Mouse (Mus musculus) kidney, embryonic 14.5 days (tissue): ENCODE data around the gene Clip1. TPM values are rescaled to one million over a fixed set of nuclear protein-coding genes. Genes with fewer than 3 reads are reported as not detected.

Source experiments
- ATAC-seq: fragments of 200-750 bp; cut with Nextera tagmentation; 2 replicates; pipeline ENCODE4 v1.8.0; 2017; ENCODE audit warnings: moderate number of reproducible peaks, mild to moderate bottlenecking, moderate TSS enrichment, moderate library complexity; ENCODE audit not compliant: low FRiP score, low TSS enrichment
- H3K27ac ChIP-seq: fragments of 300-500 bp; sonication (generic); 2 replicates; pipeline ENCODE4 v1.5.1; 2014; ENCODE audit warnings: low read depth, mild to moderate bottlenecking, low read length, moderate library complexity, mixed read lengths
- H3K27me3 ChIP-seq: fragments of 300-500 bp; sonication (generic); 2 replicates; pipeline ENCODE4 v1.6.1; 2014; ENCODE audit warnings: mild to moderate bottlenecking, low read length; ENCODE audit not compliant: control insufficient read depth, insufficient read depth
- H3K36me3 ChIP-seq: fragments of 300-500 bp; sonication (generic); 2 replicates; pipeline ENCODE4 v1.6.1; 2014; ENCODE audit warnings: low read length, mixed read lengths; ENCODE audit not compliant: control insufficient read depth, insufficient read depth
- H3K4me1 ChIP-seq: fragments of 300-500 bp; sonication (generic); 2 replicates; pipeline ENCODE4 v1.6.1; 2014; ENCODE audit warnings: low read length, mixed read lengths; ENCODE audit not compliant: control insufficient read depth, insufficient read depth
- H3K4me2 ChIP-seq: fragments of 300-500 bp; sonication (generic); replicated peaks from 2 replicates; pipeline ENCODE4 v1.6.1; 2014; ENCODE audit warnings: low read depth, mild to moderate bottlenecking, low read length
- H3K4me3 ChIP-seq: fragments of 300-500 bp; sonication (generic); 2 replicates; pipeline ENCODE4 v1.5.1; 2014; ENCODE audit warnings: mild to moderate bottlenecking, low read length
- H3K9ac ChIP-seq: fragments of 300-500 bp; sonication (generic); 2 replicates; pipeline ENCODE4 v1.6.1; 2014; ENCODE audit warnings: low read depth, mild to moderate bottlenecking, low read length, moderate library complexity
- H3K9me3 ChIP-seq: fragments of 300-500 bp; sonication (generic); 2 replicates; pipeline ENCODE4 v1.6.1; 2016; ENCODE audit warnings: low read length; ENCODE audit not compliant: control insufficient read depth
- WGBS: fragments of 180-500 bp; shearing (Covaris S2); extraction: QIAGEN DNeasy Blood & Tissue Kit; methylation state at CpG from one replicate; pipeline ENCODE4 v1.1.7; 2014; 5-methylcytosine and 5-hydroxymethylcytosine counted together
- polyA plus RNA-seq: library from polyadenylated mRNA; unstranded; fragments of >200 nt; fragmentation: Nextera tagmentation; extraction: Ambion mirVana; gene quantifications from 2 replicates; pipeline ENCODE4 v1.2.1, GENCODE M21; 2014

Clip1 gene
- polyA plus RNA-seq, 1 experiment from 2014 or later = 32.6 TPM

- H3K4me3 ChIP-seq = no peak overlapping the region
- no peak overlapping the region for H3K9ac ChIP-seq
- no peak for ATAC-seq
- H3K4me1 ChIP-seq = peaks cover 12% of the 10 kb centered on the region
- H3K27ac ChIP-seq = no peak overlapping the region
- no peaks in the 10 kb centered on the region for H3K9me3 ChIP-seq
- no peaks in the 10 kb centered on the region for H3K27me3 ChIP-seq
- H3K4me2 ChIP-seq = no peak overlapping the region
- 65% methylated on average over 3 of the region's 3 CpGs for WGBS
- H3K36me3 ChIP-seq = 0 out of 2 replicates have a peak, but pooled peaks cover 2% of the 10 kb centered on the region
Measured at GRCm38 (mm10) chr5:123679106-123679505, 5.3 kb downstream of the Clip1 start.

DNA sequence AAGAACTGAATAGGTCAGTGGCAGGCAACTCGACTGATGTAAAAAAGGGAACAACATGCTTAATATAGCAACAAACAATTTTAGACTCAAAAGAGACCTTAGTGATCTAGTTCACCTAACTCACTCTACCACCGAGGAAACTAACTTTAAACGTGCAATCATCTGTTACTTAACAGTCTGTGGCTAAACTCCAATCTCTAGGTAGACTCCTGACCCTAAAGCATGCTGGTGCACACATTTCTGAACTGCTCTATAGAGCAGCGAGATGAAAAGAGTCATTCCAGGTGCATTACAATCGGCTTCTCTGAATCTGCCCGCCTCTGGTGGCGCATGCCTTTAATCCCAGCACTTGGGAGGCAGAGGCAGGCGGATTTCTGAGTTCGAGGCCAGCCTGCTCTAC, 8.7 kb downstream of the Clip1 start:
- no peak for ATAC-seq
- 80% methylated on average over 9 of the region's 9 CpGs for WGBS

GRCm38 (mm10) chr5:123675221-123675620, 9.2 kb downstream of the Clip1 start:
- ATAC-seq = no peak
- Histone ChIP-seq H3K27me3 (no peaks in the 10 kb centered on the region), H3K9ac (no peak overlapping the region), H3K36me3 (0 out of 2 replicates have a peak, but pooled peaks cover 2% of the 10 kb centered on the region), H3K4me3 (no peak overlapping the region), H3K9me3 (no peaks in the 10 kb centered on the region), H3K27ac (no peak overlapping the region), H3K4me2 (no peak overlapping the region), H3K4me1 (peaks cover 15% of the 10 kb centered on the region)
- 14% methylated on average over 3 of the region's 3 CpGs for WGBS

More for the DNA sequence above, 8.7 kb downstream of the Clip1 start:
- no peak overlapping the region for H3K9ac ChIP-seq
- H3K4me1 ChIP-seq = peaks cover 11% of the 10 kb centered on the region
- no peak overlapping the region for H3K4me3 ChIP-seq
- H3K36me3 ChIP-seq = 0 out of 2 replicates have a peak, but pooled peaks cover 2% of the 10 kb centered on the region
- H3K4me2 ChIP-seq = no peak overlapping the region
- H3K9me3 ChIP-seq = no peaks in the 10 kb centered on the region
- no peak overlapping the region for H3K27ac ChIP-seq
- H3K27me3 ChIP-seq = no peaks in the 10 kb centered on the region

GRCm38 (mm10) chr5:123671473-123671820, 13.0 kb downstream of the Clip1 start:
- no peaks in the 10 kb centered on the region for H3K27me3 ChIP-seq
- no peak overlapping the region for H3K9ac ChIP-seq
- H3K4me1 ChIP-seq = peaks cover 15% of the 10 kb centered on the region
- H3K36me3 ChIP-seq = no peaks in the 10 kb centered on the region
- H3K4me3 ChIP-seq = no peak overlapping the region
- H3K4me2 ChIP-seq = no peak overlapping the region; the same call in 1 of the 2 replicates
- no peak for ATAC-seq
- H3K9me3 ChIP-seq = no peaks in the 10 kb centered on the region
- H3K27ac ChIP-seq = no peak overlapping the region; the same call in 1 of the 2 replicates
- WGBS = 59% methylated on average over 3 of the region's 3 CpGs

DNA sequence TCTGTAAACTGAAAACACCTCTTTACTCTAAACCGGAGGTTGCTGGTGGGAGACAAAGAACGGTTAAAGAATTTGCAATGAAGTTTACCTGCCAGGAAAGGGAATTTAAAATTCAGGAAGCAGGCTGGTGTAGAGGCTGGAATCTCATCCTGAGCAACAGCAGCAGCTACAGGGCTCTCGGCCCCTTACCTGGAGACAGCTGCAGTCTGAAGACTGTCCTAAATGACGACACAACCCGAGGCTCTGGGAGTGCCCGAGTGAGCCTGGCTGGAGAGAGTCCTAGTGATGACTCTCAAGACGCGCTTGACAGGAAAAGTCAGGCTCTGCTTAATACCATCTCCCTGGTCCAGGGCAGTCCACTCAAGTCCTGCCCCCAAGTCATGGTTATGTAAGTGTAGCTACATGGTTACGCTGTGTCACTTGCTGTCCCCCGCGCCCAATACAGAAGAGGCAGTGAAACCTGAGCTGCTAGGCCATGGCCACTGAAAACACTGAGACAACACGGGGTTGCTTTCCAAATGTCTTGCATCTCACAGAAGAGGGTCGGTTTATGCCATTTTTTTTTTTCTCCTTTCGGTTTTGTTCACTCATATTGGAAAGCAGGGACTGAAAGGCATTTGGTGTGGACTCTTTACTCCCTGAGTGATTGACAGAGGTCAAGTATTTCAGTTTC, 13.5 kb downstream of the Clip1 start:
- Histone ChIP-seq H3K9me3 (no peaks in the 10 kb centered on the region), H3K9ac (no peak overlapping the region), H3K36me3 (no peaks in the 10 kb centered on the region), H3K4me1 (peaks cover 15% of the 10 kb centered on the region), H3K4me2 (peak overlapping the region; percentile 9; the same call in 1 of the 2 replicates), H3K4me3 (no peak overlapping the region), H3K27me3 (no peaks in the 10 kb centered on the region), H3K27ac (peak overlapping the region; percentile 51; the same call in 1 of the 2 replicates)
- peak; percentile 37; the same call in 1 of the 2 replicates for ATAC-seq
- 24% methylated on average over 14 of the region's 14 CpGs for WGBS

GRCm38 (mm10) chr5:123669991-123670799, 14.2 kb downstream of the Clip1 start:
- 69% methylated on average over 9 of the region's 9 CpGs for whole genome bisulfite sequencing
- Histone ChIP-seq H3K9ac (no peak overlapping the region), H3K4me1 (peaks cover 12% of the 10 kb centered on the region), H3K9me3 (no peaks in the 10 kb centered on the region), H3K4me3 (no peak overlapping the region), H3K27ac (peak overlapping the region; percentile 51; the same call in 1 of the 2 replicates), H3K27me3 (no peaks in the 10 kb centered on the region), H3K4me2 (no peak overlapping the region), H3K36me3 (no peaks in the 10 kb centered on the region)
- no peak for ATAC-seq

DNA sequence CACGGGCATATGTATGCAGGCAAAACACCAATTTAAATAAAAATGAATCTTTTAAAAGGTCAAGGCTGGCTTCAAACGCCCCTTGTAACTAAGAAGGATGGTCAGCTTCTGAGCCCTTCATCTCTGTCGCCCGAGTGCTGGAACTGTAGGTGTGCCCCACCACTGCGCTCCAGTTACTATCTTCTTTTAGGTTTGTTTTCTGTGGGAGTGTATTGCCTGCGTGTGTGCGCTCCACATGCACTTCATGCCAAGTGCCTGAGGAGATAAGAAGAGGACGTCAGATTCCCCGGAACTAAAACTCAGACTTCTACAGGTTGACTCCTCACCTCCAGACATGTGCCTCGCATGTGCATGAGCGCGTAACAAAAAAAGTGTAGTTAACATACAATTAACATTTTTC, 16.5 kb downstream of the Clip1 start:
- 88% methylated on average over 12 of the region's 12 CpGs for WGBS
- no peak overlapping the region for H3K9ac ChIP-seq
- no peak overlapping the region for H3K4me2 ChIP-seq
- H3K27me3 ChIP-seq = no peaks in the 10 kb centered on the region
- H3K4me1 ChIP-seq = peaks cover 11% of the 10 kb centered on the region
- no peak overlapping the region for H3K4me3 ChIP-seq
- H3K27ac ChIP-seq = no peak overlapping the region
- ATAC-seq = no peak
- H3K9me3 ChIP-seq = no peaks in the 10 kb centered on the region
- H3K36me3 ChIP-seq = no peaks in the 10 kb centered on the region

DNA sequence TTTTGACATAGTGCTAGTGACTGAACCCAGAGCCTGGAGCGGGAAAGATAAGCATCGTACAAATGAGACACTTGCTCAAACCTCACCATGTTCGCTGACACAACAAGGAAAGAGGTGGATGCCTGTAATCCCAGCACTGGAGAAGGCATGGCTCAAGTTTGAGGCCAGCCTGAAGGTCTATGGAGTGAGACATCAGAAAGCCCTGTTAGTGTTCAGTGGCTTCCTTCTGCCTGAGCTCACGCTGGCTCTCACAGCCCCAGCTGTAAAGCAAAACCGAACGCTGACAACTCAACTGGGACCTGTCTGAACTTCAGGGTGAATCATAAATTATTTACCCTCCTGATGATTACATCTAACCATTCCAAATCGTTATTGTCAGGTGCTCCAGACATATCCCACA, 18.5 kb downstream of the Clip1 start:
- 63% methylated on average over 7 of the region's 7 CpGs for WGBS
- Histone ChIP-seq H3K4me3 (no peak overlapping the region), H3K36me3 (no peaks in the 10 kb centered on the region), H3K4me2 (no peak overlapping the region), H3K9ac (no peak overlapping the region; the same call in 1 of the 2 replicates), H3K27me3 (no peaks in the 10 kb centered on the region), H3K27ac (no peak overlapping the region), H3K4me1 (peaks cover 6% of the 10 kb centered on the region), H3K9me3 (no peaks in the 10 kb centered on the region)
- no peak for ATAC-seq

DNA sequence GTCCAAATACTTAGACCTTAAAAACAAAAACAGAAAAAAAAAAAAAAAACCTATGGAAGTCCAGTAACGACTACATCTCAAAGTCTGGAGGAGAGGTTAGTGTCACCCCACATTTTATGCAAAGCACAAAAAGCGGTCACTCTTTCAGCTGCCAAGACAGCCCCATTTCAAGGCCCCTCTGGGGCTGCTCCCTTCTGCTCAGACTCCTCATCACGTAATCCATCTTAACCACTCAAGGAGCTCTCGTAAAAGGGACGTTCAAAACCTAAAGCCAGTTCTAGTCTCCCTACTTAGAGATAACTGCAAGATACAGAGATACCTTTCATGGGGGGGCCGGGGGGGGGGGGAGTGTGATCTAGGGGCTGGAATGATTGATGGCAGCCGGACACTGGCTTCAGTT, 20.1 kb downstream of the Clip1 start:
- Histone ChIP-seq H3K9ac (no peak overlapping the region), H3K27me3 (no peaks in the 10 kb centered on the region), H3K4me2 (no peak overlapping the region), H3K36me3 (no peaks in the 10 kb centered on the region), H3K4me3 (no peak overlapping the region), H3K27ac (no peak overlapping the region), H3K4me1 (no peaks in the 10 kb centered on the region), H3K9me3 (no peaks in the 10 kb centered on the region)
- WGBS = 70% methylated on average over 7 of the region's 7 CpGs
- ATAC-seq = no peak
